Mouse (Mus musculus): Measurements from ENCODE around the gene Kif1bp. TPM values are rescaled to one million over a fixed set of nuclear protein-coding genes. Genes with fewer than 3 reads are reported as not detected.
"Not testable (repeated sequence)": the region's sequence is repeated elsewhere in the genome, so short reads cannot be mapped to it uniquely, and the experiment has no call there.

The Kif1bp gene
- polyA plus RNA-seq, 1 experiment = 16.8 TPM

DNA sequence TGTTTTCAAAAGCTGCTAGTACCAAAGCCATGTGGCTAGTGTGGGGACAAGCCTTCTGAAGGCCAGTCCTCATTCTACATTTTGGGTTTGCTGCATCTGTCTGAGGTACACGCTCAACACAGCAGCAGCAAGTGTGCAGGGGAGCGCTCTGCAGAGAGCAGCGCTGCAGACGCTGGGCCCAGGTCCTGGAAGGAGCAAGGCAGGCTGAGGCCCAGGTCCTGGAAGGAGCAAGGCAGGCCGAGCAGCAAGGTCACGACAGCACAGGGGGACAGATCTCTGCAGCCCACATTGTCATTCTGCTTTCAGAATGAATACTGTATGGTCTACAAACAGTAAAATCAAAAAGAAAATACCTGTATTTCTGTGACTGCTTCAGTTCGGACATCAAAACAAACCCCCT, 4.4 kb upstream of the Kif1bp start:
- Histone ChIP-seq H3K4me1 (ENCODE audit: control insufficient read depth, insufficient read depth, insufficient read length) (peaks cover 3% of the 10 kb centered on the region), H3K4me3 (ENCODE audit: extremely low read depth, insufficient read depth, insufficient read length) (no peak overlapping the region), H3K27ac (ENCODE audit: insufficient read depth, low read length) (no peak overlapping the region), H3K36me3 (ENCODE audit: control insufficient read depth, insufficient read depth, low read length) (peaks cover 42% of the 10 kb centered on the region), H3K27me3 (ENCODE audit: control insufficient read depth, insufficient read depth, low read length) (no peaks in the 10 kb centered on the region)
- WGBS = 85% methylated on average over 7 of the region's 7 CpGs
- no peak for DNase-seq (ENCODE audit: low read depth in 1 of 2, low spot score in 2 of 2)
- no peak for TF ChIP-seq POLR2A (IDR thresholded peaks at IDR 0.05; ENCODE audit: low read depth, low read length)
- no peak for TF ChIP-seq CTCF (IDR thresholded peaks at IDR 0.05; ENCODE audit: extremely low read depth, insufficient read depth, insufficient read length, insufficient replicate concordance)

DNA sequence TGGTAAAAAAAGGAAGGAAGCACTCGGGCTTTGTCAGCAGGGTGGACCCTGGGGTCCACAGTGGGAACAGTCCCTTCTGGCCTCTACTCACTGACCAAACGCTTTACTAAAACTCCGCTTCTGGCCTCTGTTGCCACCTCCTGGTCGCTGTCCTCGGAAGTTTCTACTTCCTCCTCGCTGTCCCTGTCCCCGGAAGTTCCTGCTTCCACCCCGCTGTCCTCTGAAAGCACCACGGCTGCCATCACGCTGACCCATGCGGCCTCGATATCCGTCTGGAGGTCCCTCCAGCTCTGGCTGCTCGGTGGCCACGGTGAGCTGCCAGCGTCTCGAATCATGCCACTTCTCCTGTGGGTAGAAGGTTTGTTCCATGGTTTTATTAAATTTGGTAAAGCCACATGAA, 4.0 kb upstream of the Kif1bp start:
- Histone ChIP-seq H3K27ac (ENCODE audit: insufficient read depth, low read length) (no peak overlapping the region), H3K36me3 (ENCODE audit: control insufficient read depth, insufficient read depth, low read length) (peaks cover 39% of the 10 kb centered on the region), H3K27me3 (ENCODE audit: control insufficient read depth, insufficient read depth, low read length) (no peaks in the 10 kb centered on the region), H3K4me1 (ENCODE audit: control insufficient read depth, insufficient read depth, insufficient read length) (peaks cover 6% of the 10 kb centered on the region), H3K4me3 (ENCODE audit: extremely low read depth, insufficient read depth, insufficient read length) (no peak overlapping the region)
- TF ChIP-seq POLR2A (IDR thresholded peaks at IDR 0.05; ENCODE audit: low read depth, low read length) (no peak), CTCF (IDR thresholded peaks at IDR 0.05; ENCODE audit: extremely low read depth, insufficient read depth, insufficient read length, insufficient replicate concordance) (no peak)
- 89% methylated on average over 17 of the region's 17 CpGs for whole genome bisulfite sequencing
- no peak for DNase-seq (ENCODE audit: low read depth in 1 of 2, low spot score in 2 of 2)

DNA sequence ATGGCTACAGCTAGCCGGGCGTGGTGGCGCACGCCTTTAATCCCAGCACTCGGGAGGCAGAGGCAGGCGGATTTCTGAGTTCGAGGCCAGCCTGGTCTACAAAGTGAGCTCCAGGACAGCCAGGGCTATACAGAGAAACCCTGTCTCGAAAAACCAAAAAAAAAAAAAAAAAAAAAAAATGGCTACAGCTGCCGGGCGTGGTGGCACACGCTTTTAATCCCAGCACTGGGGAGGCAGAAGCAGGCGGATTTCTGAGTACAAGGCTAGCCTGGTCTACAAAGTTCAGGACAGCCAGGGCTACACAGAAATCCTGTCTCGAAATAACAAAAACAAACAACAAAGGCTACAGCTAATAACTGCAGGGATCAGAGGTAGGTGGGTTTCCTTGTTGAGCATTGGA, 872 bp upstream of the Kif1bp start:
- H3K27me3 ChIP-seq (ENCODE audit: control insufficient read depth, insufficient read depth, low read length); DNase-seq (ENCODE audit: low read depth in 1 of 2, low spot score in 2 of 2); H3K4me3 ChIP-seq (ENCODE audit: extremely low read depth, insufficient read depth, insufficient read length); H3K4me1 ChIP-seq (ENCODE audit: control insufficient read depth, insufficient read depth, insufficient read length); H3K27ac ChIP-seq (ENCODE audit: insufficient read depth, low read length): not testable (repeated sequence)
- WGBS = 89% methylated on average over 12 of the region's 13 CpGs
- peaks cover 25% of the 10 kb centered on the region for H3K36me3 ChIP-seq (ENCODE audit: control insufficient read depth, insufficient read depth, low read length)

DNA sequence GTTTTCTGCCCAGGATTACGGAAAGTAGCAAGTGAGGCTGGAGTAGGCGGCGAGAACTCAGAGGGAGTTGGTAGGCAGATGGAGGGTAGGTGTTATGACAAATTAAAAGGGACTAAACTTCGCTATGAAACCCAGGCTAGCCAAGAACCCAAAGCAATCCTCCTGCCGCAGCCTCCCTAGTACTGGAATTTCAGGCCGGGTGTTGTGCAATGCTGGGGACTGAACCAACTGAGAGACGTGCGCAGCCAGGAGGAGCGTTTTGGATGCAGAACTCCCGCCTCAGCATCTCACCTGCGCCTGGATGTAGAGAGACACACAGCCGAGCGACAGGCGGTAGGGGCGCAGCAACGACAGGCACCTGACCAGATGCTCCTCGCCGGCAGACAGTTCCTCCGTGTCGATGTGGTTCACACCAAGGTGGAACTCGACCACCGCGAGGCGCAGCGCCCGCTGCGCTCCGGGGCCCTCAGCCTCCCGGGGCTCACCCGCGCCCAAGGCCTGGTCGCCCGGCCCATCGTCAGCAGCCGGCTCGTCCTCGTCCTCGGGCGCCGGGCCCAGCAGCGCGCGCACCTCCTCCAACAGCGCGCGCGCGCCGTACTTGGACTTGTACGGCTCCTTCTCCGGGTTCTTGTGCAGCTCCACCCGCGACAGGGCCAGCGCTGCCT, 452 bp downstream of the Kif1bp start:
- 3% methylated on average over 54 of the region's 54 CpGs for WGBS

DNA sequence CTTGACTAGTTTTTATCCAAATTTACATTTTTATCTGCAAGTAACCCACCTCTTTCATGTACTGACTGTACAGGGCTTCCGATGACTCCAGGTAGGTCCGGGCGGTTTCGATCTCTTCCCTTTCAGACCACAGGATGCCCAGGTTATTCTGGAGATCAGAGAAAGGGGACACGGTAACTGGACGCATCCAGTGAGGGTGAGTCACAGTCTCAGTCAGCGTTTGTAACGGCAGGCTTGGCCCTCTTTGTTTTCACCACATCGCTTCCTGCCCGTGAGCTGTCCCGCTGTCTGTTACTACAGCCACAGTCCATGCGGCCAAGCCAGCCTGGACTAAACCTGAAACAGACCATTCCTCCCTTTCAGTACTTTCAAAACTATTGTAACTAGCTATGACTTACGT, 3.3 kb downstream of the Kif1bp start:
- no peak for DNase-seq (ENCODE audit: low read depth in 1 of 2, low spot score in 2 of 2)
- Histone ChIP-seq H3K27ac (ENCODE audit: insufficient read depth, low read length) (no peak overlapping the region), H3K27me3 (ENCODE audit: control insufficient read depth, insufficient read depth, low read length) (no peaks in the 10 kb centered on the region), H3K4me3 (ENCODE audit: extremely low read depth, insufficient read depth, insufficient read length) (no peak overlapping the region), H3K36me3 (ENCODE audit: control insufficient read depth, insufficient read depth, low read length) (peaks cover 18% of the 10 kb centered on the region), H3K4me1 (ENCODE audit: control insufficient read depth, insufficient read depth, insufficient read length) (peaks cover 7% of the 10 kb centered on the region)
- 91% methylated on average over 13 of the region's 13 CpGs for WGBS
- TF ChIP-seq CTCF (IDR thresholded peaks at IDR 0.05; ENCODE audit: extremely low read depth, insufficient read depth, insufficient read length, insufficient replicate concordance) = no peak

More for the DNA sequence above, 452 bp downstream of the Kif1bp start:
- H3K27me3 ChIP-seq (ENCODE audit: control insufficient read depth, insufficient read depth, low read length) = no peaks in the 10 kb centered on the region
- H3K4me1 ChIP-seq (ENCODE audit: control insufficient read depth, insufficient read depth, insufficient read length) = peaks cover 7% of the 10 kb centered on the region
- H3K4me3 ChIP-seq (ENCODE audit: extremely low read depth, insufficient read depth, insufficient read length) = peak overlapping the region; percentile 89
- TF ChIP-seq POLR2A (IDR thresholded peaks at IDR 0.05; ENCODE audit: low read depth, low read length) = no peak
- no peak for TF ChIP-seq CTCF (IDR thresholded peaks at IDR 0.05; ENCODE audit: extremely low read depth, insufficient read depth, insufficient read length, insufficient replicate concordance)
- H3K36me3 ChIP-seq (ENCODE audit: control insufficient read depth, insufficient read depth, low read length) = peaks cover 22% of the 10 kb centered on the region
- DNase-seq (ENCODE audit: low read depth in 1 of 2, low spot score in 2 of 2) = no peak
- 0 out of 2 replicates have a peak overlapping the region, but pooled peaks have one; percentile 56 for H3K27ac ChIP-seq (ENCODE audit: insufficient read depth, low read length)

DNA sequence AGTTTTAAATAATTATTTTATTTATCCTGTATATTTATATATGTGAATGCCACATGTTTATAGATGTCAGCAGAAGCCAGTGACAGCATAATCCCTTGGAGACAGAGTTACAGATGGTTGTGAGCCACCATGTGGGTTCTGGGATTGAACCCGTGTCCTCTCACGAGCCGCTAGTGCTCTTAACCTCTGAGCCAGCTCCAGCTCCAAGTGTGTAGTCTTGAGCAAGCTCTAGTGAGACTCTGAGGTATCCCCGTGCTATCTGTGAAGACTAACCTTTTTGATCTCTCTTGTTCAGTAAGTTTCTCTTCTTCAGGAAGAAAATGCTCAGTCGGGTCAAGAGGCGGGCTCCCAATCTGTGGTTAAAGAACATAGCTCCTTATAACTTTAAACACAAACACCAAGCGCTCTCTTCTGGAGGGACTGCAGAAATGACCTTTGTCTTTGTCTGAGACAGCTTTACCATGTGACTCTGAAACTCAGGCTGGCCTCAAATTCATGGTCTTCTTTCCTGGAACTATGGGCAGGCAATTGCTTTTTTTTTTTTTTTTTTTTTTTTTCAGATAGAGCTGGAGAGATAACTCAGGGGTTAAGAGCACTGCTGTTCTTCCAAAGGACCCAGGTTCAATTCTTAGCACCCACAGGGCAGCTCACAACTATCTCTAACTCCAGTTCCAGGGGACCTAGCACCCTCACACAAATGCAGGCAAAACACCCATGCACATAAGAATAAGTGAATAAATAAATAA, 8.0 kb downstream of the Kif1bp start:
- no peak overlapping the region for H3K4me3 ChIP-seq (ENCODE audit: extremely low read depth, insufficient read depth, insufficient read length)
- H3K4me1 ChIP-seq (ENCODE audit: control insufficient read depth, insufficient read depth, insufficient read length) = no peaks in the 10 kb centered on the region
- TF ChIP-seq POLR2A (IDR thresholded peaks at IDR 0.05; ENCODE audit: low read depth, low read length) = no peak
- no peak for TF ChIP-seq CTCF (IDR thresholded peaks at IDR 0.05; ENCODE audit: extremely low read depth, insufficient read depth, insufficient read length, insufficient replicate concordance)
- WGBS = 72% methylated on average over 7 of the region's 7 CpGs
- peaks cover 29% of the 10 kb centered on the region for H3K36me3 ChIP-seq (ENCODE audit: control insufficient read depth, insufficient read depth, low read length)
- no peaks in the 10 kb centered on the region for H3K27me3 ChIP-seq (ENCODE audit: control insufficient read depth, insufficient read depth, low read length)
- H3K27ac ChIP-seq (ENCODE audit: insufficient read depth, low read length) = no peak overlapping the region
- no peak for DNase-seq (ENCODE audit: low read depth in 1 of 2, low spot score in 2 of 2)

DNA sequence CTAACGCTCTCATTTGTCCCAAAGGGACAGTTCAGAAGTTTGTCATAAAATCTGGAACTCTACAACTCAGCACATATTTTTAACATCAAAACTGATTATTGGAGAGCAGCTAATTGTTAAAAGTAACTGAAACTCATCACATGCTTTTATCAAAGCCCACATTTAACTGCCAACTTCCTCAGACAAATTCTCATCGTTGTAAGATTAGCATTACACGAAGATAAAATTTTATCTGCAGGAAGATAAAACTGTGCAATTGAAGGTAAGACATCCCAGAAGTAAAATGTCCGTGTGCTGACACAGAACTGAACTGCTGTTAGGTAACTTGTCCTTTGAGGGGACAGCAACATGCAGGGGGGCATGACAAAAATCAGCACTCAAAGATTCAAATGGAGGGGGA, 9.4 kb downstream of the Kif1bp start:
- no peak overlapping the region for H3K4me3 ChIP-seq (ENCODE audit: extremely low read depth, insufficient read depth, insufficient read length)
- no peak for DNase-seq (ENCODE audit: low read depth in 1 of 2, low spot score in 2 of 2)
- TF ChIP-seq CTCF (IDR thresholded peaks at IDR 0.05; ENCODE audit: extremely low read depth, insufficient read depth, insufficient read length, insufficient replicate concordance) = no peak
- no peak for TF ChIP-seq POLR2A (IDR thresholded peaks at IDR 0.05; ENCODE audit: low read depth, low read length)
- H3K27me3 ChIP-seq (ENCODE audit: control insufficient read depth, insufficient read depth, low read length) = no peaks in the 10 kb centered on the region
- peaks cover 28% of the 10 kb centered on the region for H3K36me3 ChIP-seq (ENCODE audit: control insufficient read depth, insufficient read depth, low read length)
- 67% methylated on average over 4 of the region's 4 CpGs for WGBS
- no peak overlapping the region for H3K27ac ChIP-seq (ENCODE audit: insufficient read depth, low read length)
- no peaks in the 10 kb centered on the region for H3K4me1 ChIP-seq (ENCODE audit: control insufficient read depth, insufficient read depth, insufficient read length)

Measured in spleen, adult 2 months (tissue).